Mouse (Mus musculus) ES-Bruce4 (cell line): ENCODE data around the gene Mat2a. TPM values are rescaled to one million over a fixed set of nuclear protein-coding genes. Genes with fewer than 3 reads are reported as not detected.
A peak's percentile ranks its signal among the peaks of the same experiment; 100 is the strongest.

ENCODE experiments used
- H3K27ac ChIP-seq: 2 replicates; pipeline ENCODE4 v1.5.1; 2012; ENCODE audit warnings: low read length, inconsistent platforms; ENCODE audit not compliant: insufficient read depth
- H3K27me3 ChIP-seq: 2 replicates; pipeline ENCODE4 v1.6.1; 2012; ENCODE audit warnings: mild to moderate bottlenecking, low read length, inconsistent platforms; ENCODE audit not compliant: control insufficient read depth, poor library complexity, insufficient read depth, severe bottlenecking
- H3K36me3 ChIP-seq: 2 replicates; pipeline ENCODE4 v1.6.1; 2012; ENCODE audit warnings: inconsistent platforms, mild to moderate bottlenecking, low read length, moderate library complexity; ENCODE audit not compliant: control insufficient read depth, poor library complexity, insufficient read depth, severe bottlenecking
- H3K4me1 ChIP-seq: one replicate; pipeline ENCODE4 v1.8.1; 2011; ENCODE audit warnings: low read length; ENCODE audit not compliant: control insufficient read depth, insufficient read depth
- H3K4me3 ChIP-seq: 2 replicates; pipeline ENCODE4 v1.5.1; 2011; ENCODE audit warnings: low read depth, mild to moderate bottlenecking, low read length
- H3K9ac ChIP-seq: 2 replicates; pipeline ENCODE4 v1.6.1; 2012; ENCODE audit warnings: low read depth, mild to moderate bottlenecking, inconsistent platforms; ENCODE audit not compliant: poor library complexity, severe bottlenecking
- H3K9me3 ChIP-seq: replicated peaks from 2 replicates; pipeline ENCODE4 v1.6.1; 2012; ENCODE audit warnings: mild to moderate bottlenecking, low read length, inconsistent platforms; ENCODE audit not compliant: control insufficient read depth, poor library complexity, insufficient read depth, severe bottlenecking
- CTCF ChIP-seq: IDR thresholded peaks from one replicate; pipeline ENCODE4 v1.8.1; 2011; ENCODE audit warnings: low read depth, low read length
- EP300 ChIP-seq: IDR thresholded peaks from 2 replicates; pipeline ENCODE4 v1.6.1; 2011; ENCODE audit warnings: low read depth, low read length; ENCODE audit not compliant: insufficient read depth
- POLR2A ChIP-seq: IDR thresholded peaks from one replicate; pipeline ENCODE4 v1.8.1; 2011; ENCODE audit warnings: low read length; ENCODE audit not compliant: insufficient read depth
- polyA plus RNA-seq: library from polyadenylated mRNA; stranded (reverse); fragments of >200 nt; gene quantifications from 2 replicates; pipeline ENCODE4 v1.2.4, GENCODE M21; 2011; ENCODE audit warnings: low read depth; ENCODE audit not compliant: missing spikeins, insufficient read depth, insufficient read length

Gene Mat2a
- polyA plus RNA-seq, 1 experiment: 200 TPM

- TF ChIP-seq CTCF (peak; percentile 35), EP300 (0 out of 2 replicates have a peak, but pooled peaks have one; percentile 32), POLR2A (no peak)
- H3K36me3 ChIP-seq: no peaks in the 10 kb centered on the region
- H3K27ac ChIP-seq: peak within 1 kb of the TSS; percentile 36; the same call in 1 of the 2 replicates
- H3K27me3 ChIP-seq: no peaks in the 10 kb centered on the region
- H3K4me1 ChIP-seq: no peaks in the 10 kb centered on the region
- peak within 1 kb of the TSS; percentile 56 for H3K9ac ChIP-seq
- H3K4me3 ChIP-seq: peak within 1 kb of the TSS; percentile 89
- no peaks in the 10 kb centered on the region for H3K9me3 ChIP-seq
Observed at GRCm38 (mm10) chr6:72389941-72390771, 49.2 kb downstream of the Mat2a start, which contains the start of gene Vamp8. Gene Vamp8, minus strand, starts transcription at chr6:72390703.

GRCm38 (mm10) chr6:72389471-72389940, 49.9 kb downstream of the Mat2a start:
- Histone ChIP-seq H3K27ac (no peak overlapping the region; the same call in 1 of the 2 replicates), H3K36me3 (no peaks in the 10 kb centered on the region), H3K4me1 (no peaks in the 10 kb centered on the region), H3K27me3 (no peaks in the 10 kb centered on the region), H3K9ac (peak overlapping the region; percentile 56), H3K9me3 (no peaks in the 10 kb centered on the region), H3K4me3 (peak overlapping the region; percentile 89)
- no peak for TF ChIP-seq EP300

GRCm38 (mm10) chr6:72388791-72389329, 50.5 kb downstream of the Mat2a start:
- H3K9me3 ChIP-seq: no peaks in the 10 kb centered on the region
- H3K9ac ChIP-seq: no peak overlapping the region
- H3K4me3 ChIP-seq: no peak overlapping the region
- no peaks in the 10 kb centered on the region for H3K27me3 ChIP-seq
- no peaks in the 10 kb centered on the region for H3K36me3 ChIP-seq
- TF ChIP-seq POLR2A: no peak
- no peak overlapping the region for H3K27ac ChIP-seq
- no peaks in the 10 kb centered on the region for H3K4me1 ChIP-seq

- Histone ChIP-seq H3K36me3 (no peaks in the 10 kb centered on the region), H3K27ac (no peak overlapping the region), H3K4me1 (no peaks in the 10 kb centered on the region), H3K27me3 (no peaks in the 10 kb centered on the region), H3K9me3 (no peaks in the 10 kb centered on the region), H3K9ac (no peak overlapping the region), H3K4me3 (no peak overlapping the region)
- TF ChIP-seq POLR2A: no peak
- no peak for TF ChIP-seq CTCF
- TF ChIP-seq EP300: no peak
Observed at GRCm38 (mm10) chr6:72388266-72388665, 51.1 kb downstream of the Mat2a start.

- no peaks in the 10 kb centered on the region for H3K9me3 ChIP-seq
Observed at GRCm38 (mm10) chr6:72387816-72388215, 51.5 kb downstream of the Mat2a start.

GRCm38 (mm10) chr6:72386561-72386960, 52.8 kb downstream of the Mat2a start:
- H3K27me3 ChIP-seq: no peaks in the 10 kb centered on the region
- no peak for TF ChIP-seq CTCF
- TF ChIP-seq POLR2A: no peak

More at GRCm38 (mm10) chr6:72387816-72388215, 51.5 kb downstream of the Mat2a start:
- no peak overlapping the region for H3K27ac ChIP-seq
- H3K4me1 ChIP-seq: no peaks in the 10 kb centered on the region
- H3K36me3 ChIP-seq: no peaks in the 10 kb centered on the region
- H3K27me3 ChIP-seq: no peaks in the 10 kb centered on the region
- no peak for TF ChIP-seq CTCF
- TF ChIP-seq EP300: no peak
- no peak for TF ChIP-seq POLR2A
- no peak overlapping the region for H3K9ac ChIP-seq
- no peak overlapping the region for H3K4me3 ChIP-seq

More at GRCm38 (mm10) chr6:72386561-72386960, 52.8 kb downstream of the Mat2a start:
- H3K9ac ChIP-seq: no peak overlapping the region
- no peak overlapping the region for H3K27ac ChIP-seq
- H3K36me3 ChIP-seq: no peaks in the 10 kb centered on the region
- H3K4me1 ChIP-seq: no peaks in the 10 kb centered on the region
- no peak overlapping the region for H3K4me3 ChIP-seq
- no peaks in the 10 kb centered on the region for H3K9me3 ChIP-seq
